Mouse (Mus musculus) urinary bladder, adult 18-20 months (tissue): ENCODE data around the gene Snx14.
"Not testable (repeated sequence)": the region's sequence is repeated elsewhere in the genome, so short reads cannot be mapped to it uniquely, and the experiment has no call there.

Experiments
- DNase-seq, 2 experiments: peaks; one replicate each; pipeline ENCODE4 v3.0.0; 2022; ENCODE audit warnings: low spot score in 2 of 2, mixed read lengths in 2 of 2

Snx14 gene

GRCm38 (mm10) chr9:88438555-88439237, at the start of gene Snx14:
TSS of gene Snx14 (minus strand) at chr9:88438958.
- DNase-seq: peak; percentile 97 to 98

GRCm38 (mm10) chr9:88484531-88484930, 45.8 kb upstream of the Snx14 start:
- no peak for DNase-seq

- DNase-seq: peak; percentile 67 to 81
Observed at GRCm38 (mm10) chr9:88482829-88483396, 44.2 kb upstream of the Snx14 start.

- DNase-seq: peak; percentile 80 to 90
Observed at GRCm38 (mm10) chr9:88482230-88482828, 43.6 kb upstream of the Snx14 start, which contains the start of gene Syncrip. TSS of gene Syncrip (minus strand) at chr9:88482574.

GRCm38 (mm10) chr9:88481791-88482160, 43.0 kb upstream of the Snx14 start:
- peak; percentile 34 to 65 for DNase-seq

GRCm38 (mm10) chr9:88481061-88481790, 42.5 kb upstream of the Snx14 start:
- peak; percentile 37 to 47 for DNase-seq

- no peak for DNase-seq
Observed at GRCm38 (mm10) chr9:88480120-88480519, 41.4 kb upstream of the Snx14 start.

- DNase-seq: no peak
Observed at GRCm38 (mm10) chr9:88476138-88476537, 37.4 kb upstream of the Snx14 start.

GRCm38 (mm10) chr9:88461017-88461416, 22.3 kb upstream of the Snx14 start:
- not testable (repeated sequence) for DNase-seq

- no peak for DNase-seq
Observed at GRCm38 (mm10) chr9:88439991-88440390, 1.2 kb upstream of the Snx14 start.

GRCm38 (mm10) chr9:88439238-88439600, 461 bp upstream of the Snx14 start:
- no peak for DNase-seq

GRCm38 (mm10) chr9:88438237-88438554, 562 bp downstream of the Snx14 start:
- DNase-seq: no peak

- no peak for DNase-seq
Observed at GRCm38 (mm10) chr9:88437342-88438236, 1.2 kb downstream of the Snx14 start.

- DNase-seq: no peak
Observed at GRCm38 (mm10) chr9:88424356-88424755, 14.4 kb downstream of the Snx14 start.

- DNase-seq: no peak
Observed at GRCm38 (mm10) chr9:88422428-88422827, 16.3 kb downstream of the Snx14 start.

GRCm38 (mm10) chr9:88416752-88417151, 22.0 kb downstream of the Snx14 start:
- no peak for DNase-seq

GRCm38 (mm10) chr9:88409978-88410377, 28.8 kb downstream of the Snx14 start:
- no peak for DNase-seq

- no peak for DNase-seq
Observed at GRCm38 (mm10) chr9:88404515-88404914, 34.2 kb downstream of the Snx14 start.

GRCm38 (mm10) chr9:88404088-88404487, 34.7 kb downstream of the Snx14 start:
- DNase-seq: no peak

- no peak for DNase-seq
Observed at GRCm38 (mm10) chr9:88398461-88398860, 40.3 kb downstream of the Snx14 start.

GRCm38 (mm10) chr9:88394852-88395251, 43.9 kb downstream of the Snx14 start:
- DNase-seq: no peak

- DNase-seq: no peak
Observed at GRCm38 (mm10) chr9:88388826-88389225, 49.9 kb downstream of the Snx14 start.
